Mouse (Mus musculus): Measurements from ENCODE around the gene Dirc2. TPM values are rescaled to one million over a fixed set of nuclear protein-coding genes. Genes with fewer than 3 reads are reported as not detected.

The Dirc2 gene
- 14.4 and 15.1 TPM in 2 replicates for polyA plus RNA-seq (2016; fragmentation: Nextera tagmentation; extraction: Ambion mirVana)

GRCm38 (mm10) chr16:35768785-35769642, at the start of gene Dirc2:
TSS of gene Dirc2 (minus strand) at chr16:35769356.
- Histone ChIP-seq H3K9ac (peak within 1 kb of the TSS; percentile 98), H3K9me3 (replicated peaks) (no peaks in the 10 kb centered on the region), H3K4me2 (peak within 1 kb of the TSS; percentile 92), H3K27ac (ENCODE audit: poor library complexity, severe bottlenecking) (peak within 1 kb of the TSS; percentile 58), H3K27me3 (replicated peaks) (no peaks in the 10 kb centered on the region), H3K36me3 (no peaks in the 10 kb centered on the region), H3K4me1 (replicated peaks) (peaks cover 19% of the 10 kb centered on the region), H3K4me3 (peak within 1 kb of the TSS; percentile 69)
- under 1% methylated on average over 72 of the region's 78 CpGs for WGBS
- ATAC-seq (ENCODE audit: insufficient number of reproducible peaks, low FRiP score), result peak; percentile 88

DNA sequence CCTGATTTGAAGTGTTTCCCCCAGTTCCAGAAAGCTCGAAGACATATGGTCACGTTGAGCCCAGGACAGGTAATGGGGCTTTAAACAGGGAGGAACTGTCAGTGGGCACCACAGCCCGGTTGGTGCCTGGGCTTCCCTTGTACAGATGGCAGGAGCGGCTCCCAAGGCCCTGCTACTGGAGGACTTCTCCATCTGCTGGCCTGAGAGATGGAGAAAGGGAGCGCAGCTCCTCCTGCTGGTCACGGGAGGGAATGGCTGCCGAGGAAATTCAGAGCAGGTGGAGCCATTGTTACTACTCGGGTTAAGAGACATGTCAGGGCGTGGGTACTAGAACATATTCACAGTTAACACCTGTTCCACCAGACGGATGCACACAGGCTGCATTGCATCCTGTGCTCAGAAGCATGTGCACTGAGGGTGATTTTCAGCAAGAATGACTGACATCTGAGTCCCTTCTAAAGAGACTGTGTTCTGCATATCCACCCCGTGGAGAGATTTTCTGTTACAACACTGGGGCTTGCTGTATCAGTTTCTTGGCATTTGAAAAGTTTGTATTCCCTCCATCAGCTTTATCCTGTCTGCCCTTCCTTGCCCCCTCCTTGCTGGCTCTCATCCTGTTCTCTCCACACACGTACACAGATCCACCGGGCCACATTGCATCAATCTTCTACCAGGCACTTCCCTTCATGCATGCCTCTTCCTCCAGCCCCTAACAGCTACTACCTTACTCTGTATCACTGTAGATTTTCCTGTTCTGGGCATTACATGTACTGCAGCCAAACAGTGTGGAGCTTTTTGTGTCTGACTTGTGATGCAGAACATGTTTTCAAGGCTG, 48.3 kb upstream of the Dirc2 start:
- peak; percentile 42 for ATAC-seq (ENCODE audit: insufficient number of reproducible peaks, low FRiP score)
- peaks cover 35% of the 10 kb centered on the region for H3K36me3 ChIP-seq
- H3K4me1 ChIP-seq (replicated peaks), result no peaks in the 10 kb centered on the region
- 38% methylated on average over 13 of the region's 13 CpGs for WGBS
- no peaks in the 10 kb centered on the region for H3K9me3 ChIP-seq (replicated peaks)
- H3K27me3 ChIP-seq (replicated peaks), result no peaks in the 10 kb centered on the region
- H3K27ac ChIP-seq (ENCODE audit: poor library complexity, severe bottlenecking), result no peak overlapping the region
- no peak overlapping the region for H3K9ac ChIP-seq
- no peak overlapping the region for H3K4me2 ChIP-seq
- no peak overlapping the region for H3K4me3 ChIP-seq

GRCm38 (mm10) chr16:35813119-35813518, 44.0 kb upstream of the Dirc2 start:
- H3K27ac ChIP-seq (ENCODE audit: poor library complexity, severe bottlenecking), result no peak overlapping the region
- WGBS, result 63% methylated on average over 3 of the region's 3 CpGs
- H3K4me2 ChIP-seq, result no peak overlapping the region
- ATAC-seq (ENCODE audit: insufficient number of reproducible peaks, low FRiP score), result no peak
- no peaks in the 10 kb centered on the region for H3K4me1 ChIP-seq (replicated peaks)
- no peak overlapping the region for H3K4me3 ChIP-seq
- peaks cover 18% of the 10 kb centered on the region for H3K36me3 ChIP-seq
- no peak overlapping the region for H3K9ac ChIP-seq
- no peaks in the 10 kb centered on the region for H3K27me3 ChIP-seq (replicated peaks)
- H3K9me3 ChIP-seq (replicated peaks), result no peaks in the 10 kb centered on the region

- 0 out of 2 replicates have a peak, but pooled peaks cover 2% of the 10 kb centered on the region for H3K4me1 ChIP-seq (replicated peaks)
- H3K27me3 ChIP-seq (replicated peaks), result no peaks in the 10 kb centered on the region
- no peak overlapping the region for H3K4me3 ChIP-seq
- H3K27ac ChIP-seq (ENCODE audit: poor library complexity, severe bottlenecking), result no peak overlapping the region
- H3K9ac ChIP-seq, result no peak overlapping the region
- H3K4me2 ChIP-seq, result no peak overlapping the region
- H3K9me3 ChIP-seq (replicated peaks), result no peaks in the 10 kb centered on the region
- ATAC-seq (ENCODE audit: insufficient number of reproducible peaks, low FRiP score), result no peak
- peaks cover 9% of the 10 kb centered on the region; the same call in 1 of the 2 replicates for H3K36me3 ChIP-seq
- WGBS, result 92% methylated on average over 2 of the region's 2 CpGs
Measured at GRCm38 (mm10) chr16:35808838-35809237, 39.7 kb upstream of the Dirc2 start.

- Histone ChIP-seq H3K9me3 (replicated peaks) (no peaks in the 10 kb centered on the region), H3K36me3 (peaks cover 9% of the 10 kb centered on the region; the same call in 1 of the 2 replicates), H3K4me3 (no peak overlapping the region), H3K9ac (no peak overlapping the region), H3K4me2 (no peak overlapping the region), H3K27me3 (replicated peaks) (no peaks in the 10 kb centered on the region), H3K27ac (ENCODE audit: poor library complexity, severe bottlenecking) (no peak overlapping the region), H3K4me1 (replicated peaks) (peaks cover 9% of the 10 kb centered on the region)
- 84% methylated on average over 4 of the region's 4 CpGs for WGBS
- no peak for ATAC-seq (ENCODE audit: insufficient number of reproducible peaks, low FRiP score)
Measured at GRCm38 (mm10) chr16:35807663-35807992, 38.5 kb upstream of the Dirc2 start.

DNA sequence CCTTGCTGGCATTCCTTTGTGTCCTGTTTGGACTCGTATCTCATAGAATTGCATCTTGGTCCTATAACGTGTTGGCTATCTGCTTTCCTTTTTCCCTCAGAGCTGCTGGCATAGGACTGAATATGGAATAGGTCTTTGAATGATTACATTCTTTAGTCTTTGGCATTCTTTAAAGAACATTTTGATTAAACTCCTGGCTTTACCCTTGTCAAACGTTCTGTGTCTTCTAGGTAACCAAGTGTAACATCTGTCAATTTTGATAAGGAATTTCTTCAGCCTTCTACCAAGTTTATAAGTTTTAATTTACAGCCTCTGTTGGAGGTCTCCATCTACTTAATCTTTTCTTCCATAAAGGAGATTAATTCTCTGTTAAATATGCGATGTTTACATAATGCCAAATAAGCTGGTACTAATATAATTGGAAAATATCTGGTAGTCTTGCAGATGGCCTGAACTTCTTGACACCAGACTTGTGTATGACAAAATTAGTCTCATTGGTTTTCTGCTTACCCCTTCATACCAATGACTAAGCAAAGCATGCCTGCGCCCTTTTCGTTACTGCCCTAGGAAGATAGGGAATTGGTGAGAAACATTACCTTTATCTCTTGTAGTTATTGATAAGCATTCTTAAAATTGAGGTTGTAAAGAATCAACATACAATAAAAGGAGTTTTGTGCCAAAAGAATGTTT, 38.0 kb upstream of the Dirc2 start:
- no peak overlapping the region for H3K4me3 ChIP-seq
- 67% methylated on average over 6 of the region's 6 CpGs for WGBS
- peaks cover 10% of the 10 kb centered on the region; the same call in 1 of the 2 replicates for H3K36me3 ChIP-seq
- no peak overlapping the region for H3K4me2 ChIP-seq
- no peaks in the 10 kb centered on the region for H3K9me3 ChIP-seq (replicated peaks)
- no peaks in the 10 kb centered on the region for H3K27me3 ChIP-seq (replicated peaks)
- peaks cover 14% of the 10 kb centered on the region for H3K4me1 ChIP-seq (replicated peaks)
- no peak overlapping the region for H3K9ac ChIP-seq
- no peak overlapping the region for H3K27ac ChIP-seq (ENCODE audit: poor library complexity, severe bottlenecking)
- ATAC-seq (ENCODE audit: insufficient number of reproducible peaks, low FRiP score), result peak; percentile 88

- no peaks in the 10 kb centered on the region for H3K27me3 ChIP-seq (replicated peaks)
- no peak overlapping the region for H3K4me3 ChIP-seq
- 92% methylated on average over 4 of the region's 4 CpGs for WGBS
- H3K9ac ChIP-seq, result no peak overlapping the region
- no peak overlapping the region for H3K27ac ChIP-seq (ENCODE audit: poor library complexity, severe bottlenecking)
- no peak for ATAC-seq (ENCODE audit: insufficient number of reproducible peaks, low FRiP score)
- peaks cover 17% of the 10 kb centered on the region for H3K9me3 ChIP-seq (replicated peaks)
- H3K4me1 ChIP-seq (replicated peaks), result peaks cover 17% of the 10 kb centered on the region
- peaks cover 32% of the 10 kb centered on the region for H3K36me3 ChIP-seq
- no peak overlapping the region for H3K4me2 ChIP-seq
Measured at GRCm38 (mm10) chr16:35803723-35804122, 34.6 kb upstream of the Dirc2 start.

GRCm38 (mm10) chr16:35802163-35802562, 33.0 kb upstream of the Dirc2 start:
- peaks cover 20% of the 10 kb centered on the region for H3K9me3 ChIP-seq (replicated peaks)
- no peak for ATAC-seq (ENCODE audit: insufficient number of reproducible peaks, low FRiP score)
- H3K36me3 ChIP-seq, result peaks cover 37% of the 10 kb centered on the region
- no peak overlapping the region for H3K9ac ChIP-seq
- H3K27me3 ChIP-seq (replicated peaks), result no peaks in the 10 kb centered on the region
- WGBS, result 65% methylated on average over 7 of the region's 7 CpGs
- H3K4me1 ChIP-seq (replicated peaks), result peaks cover 17% of the 10 kb centered on the region
- no peak overlapping the region for H3K4me2 ChIP-seq
- H3K27ac ChIP-seq (ENCODE audit: poor library complexity, severe bottlenecking), result no peak overlapping the region
- H3K4me3 ChIP-seq, result no peak overlapping the region

DNA sequence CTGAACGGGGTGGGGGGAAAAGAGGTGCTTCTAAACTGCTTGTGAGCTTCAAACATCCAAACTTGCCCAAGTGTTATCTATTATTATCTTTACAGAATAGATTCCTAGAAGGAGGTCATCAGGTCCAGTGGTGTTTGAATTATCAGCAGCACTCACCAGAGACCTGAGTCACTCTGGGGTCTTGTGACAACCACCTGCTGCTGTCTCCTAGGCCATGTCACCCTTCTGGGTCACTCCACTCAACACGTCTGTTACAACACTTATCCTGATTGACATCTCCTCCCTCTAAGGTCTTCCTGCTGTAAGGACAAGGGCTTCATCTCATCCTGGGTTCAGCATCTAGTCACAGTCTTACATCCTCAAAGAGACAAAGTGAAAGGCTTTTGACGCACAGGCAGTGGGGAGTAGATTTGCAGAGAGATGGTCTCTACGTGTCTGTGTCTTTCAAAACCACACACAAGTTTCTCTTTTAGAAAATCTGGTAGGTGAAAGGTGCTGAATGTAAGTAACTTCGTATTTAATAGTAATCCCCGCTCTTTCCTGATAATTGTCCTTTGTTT, 22.9 kb upstream of the Dirc2 start:
- Histone ChIP-seq H3K27ac (ENCODE audit: poor library complexity, severe bottlenecking) (no peak overlapping the region), H3K9me3 (replicated peaks) (no peaks in the 10 kb centered on the region), H3K9ac (no peak overlapping the region), H3K36me3 (peaks cover 9% of the 10 kb centered on the region), H3K27me3 (replicated peaks) (no peaks in the 10 kb centered on the region), H3K4me2 (no peak overlapping the region), H3K4me1 (replicated peaks) (peaks cover 17% of the 10 kb centered on the region; the same call in 1 of the 2 replicates), H3K4me3 (no peak overlapping the region)
- no peak for ATAC-seq (ENCODE audit: insufficient number of reproducible peaks, low FRiP score)
- WGBS, result 70% methylated on average over 6 of the region's 6 CpGs

DNA sequence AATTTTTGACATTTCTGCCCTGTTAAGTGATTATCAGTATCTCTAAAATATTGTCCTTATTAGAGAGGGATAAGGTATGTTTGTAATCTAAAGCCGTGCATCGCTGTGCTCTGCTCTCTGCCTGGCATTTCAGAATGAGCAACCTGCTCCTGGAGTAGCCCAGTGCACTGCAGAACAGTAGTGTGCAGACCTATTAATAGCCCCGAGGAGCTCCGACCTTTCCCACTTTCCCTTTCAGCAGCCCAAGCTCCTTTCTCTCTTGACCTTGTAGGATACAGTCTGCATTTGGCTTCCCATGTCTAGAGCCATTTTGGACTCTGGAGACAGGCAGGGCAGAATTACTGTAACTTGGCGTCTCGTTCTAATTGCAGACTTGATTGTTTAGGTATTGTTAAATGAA, 19.2 kb upstream of the Dirc2 start:
- peak overlapping the region; percentile 57 for H3K27ac ChIP-seq (ENCODE audit: poor library complexity, severe bottlenecking)
- H3K9me3 ChIP-seq (replicated peaks), result no peaks in the 10 kb centered on the region
- H3K9ac ChIP-seq, result no peak overlapping the region
- peaks cover 9% of the 10 kb centered on the region for H3K36me3 ChIP-seq
- WGBS, result 59% methylated on average over 6 of the region's 6 CpGs
- peaks cover 32% of the 10 kb centered on the region for H3K4me1 ChIP-seq (replicated peaks)
- H3K4me2 ChIP-seq, result peak overlapping the region; percentile 26
- H3K4me3 ChIP-seq, result no peak overlapping the region
- no peaks in the 10 kb centered on the region for H3K27me3 ChIP-seq (replicated peaks)
- no peak for ATAC-seq (ENCODE audit: insufficient number of reproducible peaks, low FRiP score)
